Mouse (Mus musculus): ENCODE results near the gene Oma1. TPM values are rescaled to one million over a fixed set of nuclear protein-coding genes. Genes with fewer than 3 reads are reported as not detected.

Oma1 gene
- polyA plus RNA-seq, 1 experiment from 2014 or later: 12.8 TPM

- H3K27ac ChIP-seq (ENCODE audit: low read depth, low read length): no peak overlapping the region
- H3K36me3 ChIP-seq (ENCODE audit: control insufficient read depth, insufficient read depth, low read length): no peaks in the 10 kb centered on the region
- no peak overlapping the region for H3K4me3 ChIP-seq (ENCODE audit: low read depth, low read length)
- no peak for ATAC-seq (ENCODE audit: low FRiP score)
- no peak overlapping the region for H3K4me2 ChIP-seq (replicated peaks; ENCODE audit: low read depth, low read length)
- 91% methylated on average over 1 of the region's 1 CpGs for WGBS
- H3K4me1 ChIP-seq (replicated peaks; ENCODE audit: control insufficient read depth, insufficient read depth, low read length): no peaks in the 10 kb centered on the region
- no peak for DNase-seq (ENCODE audit: low spot score)
- H3K9me3 ChIP-seq (ENCODE audit: control insufficient read depth, low read length): no peaks in the 10 kb centered on the region
- no peak overlapping the region for H3K9ac ChIP-seq (ENCODE audit: low read depth, low read length)
- no peaks in the 10 kb centered on the region for H3K27me3 ChIP-seq (ENCODE audit: control insufficient read depth, insufficient read depth, low read length)
Observed at GRCm38 (mm10) chr4:103303851-103304250, 9.8 kb upstream of the Oma1 start.

- Histone ChIP-seq H3K4me3 (ENCODE audit: low read depth, low read length) (peak overlapping the region; percentile 60), H3K9me3 (ENCODE audit: control insufficient read depth, low read length) (no peaks in the 10 kb centered on the region), H3K27ac (ENCODE audit: low read depth, low read length) (no peak overlapping the region), H3K4me2 (replicated peaks; ENCODE audit: low read depth, low read length) (peak overlapping the region; percentile 45), H3K4me1 (replicated peaks; ENCODE audit: control insufficient read depth, insufficient read depth, low read length) (peaks cover 3% of the 10 kb centered on the region; the same call in 1 of the 2 replicates), H3K27me3 (ENCODE audit: control insufficient read depth, insufficient read depth, low read length) (no peaks in the 10 kb centered on the region), H3K36me3 (ENCODE audit: control insufficient read depth, insufficient read depth, low read length) (no peaks in the 10 kb centered on the region), H3K9ac (ENCODE audit: low read depth, low read length) (no peak overlapping the region)
- ATAC-seq (ENCODE audit: low FRiP score): no peak
- 53% methylated on average over 3 of the region's 3 CpGs for WGBS
- peak; percentile 3 for DNase-seq (ENCODE audit: low spot score)
Observed at GRCm38 (mm10) chr4:103314526-103314910, 906 bp downstream of the Oma1 start.

GRCm38 (mm10) chr4:103315861-103316260, 2.2 kb downstream of the Oma1 start:
- ATAC-seq (ENCODE audit: low FRiP score) (no peak), DNase-seq (ENCODE audit: low spot score) (no peak)
- WGBS: 92% methylated on average over 4 of the region's 4 CpGs
- H3K4me3 ChIP-seq (ENCODE audit: low read depth, low read length): no peak overlapping the region
- H3K4me1 ChIP-seq (replicated peaks; ENCODE audit: control insufficient read depth, insufficient read depth, low read length): peaks cover 3% of the 10 kb centered on the region; the same call in 1 of the 2 replicates
- H3K9ac ChIP-seq (ENCODE audit: low read depth, low read length): no peak overlapping the region
- H3K27me3 ChIP-seq (ENCODE audit: control insufficient read depth, insufficient read depth, low read length): no peaks in the 10 kb centered on the region
- H3K4me2 ChIP-seq (replicated peaks; ENCODE audit: low read depth, low read length): no peak overlapping the region
- no peaks in the 10 kb centered on the region for H3K9me3 ChIP-seq (ENCODE audit: control insufficient read depth, low read length)
- no peaks in the 10 kb centered on the region for H3K36me3 ChIP-seq (ENCODE audit: control insufficient read depth, insufficient read depth, low read length)
- H3K27ac ChIP-seq (ENCODE audit: low read depth, low read length): no peak overlapping the region

GRCm38 (mm10) chr4:103321461-103321860, 7.8 kb downstream of the Oma1 start:
- 89% methylated on average over 6 of the region's 6 CpGs for WGBS
- Histone ChIP-seq H3K36me3 (ENCODE audit: control insufficient read depth, insufficient read depth, low read length) (no peaks in the 10 kb centered on the region), H3K9ac (ENCODE audit: low read depth, low read length) (no peak overlapping the region), H3K27me3 (ENCODE audit: control insufficient read depth, insufficient read depth, low read length) (no peaks in the 10 kb centered on the region), H3K27ac (ENCODE audit: low read depth, low read length) (no peak overlapping the region), H3K4me1 (replicated peaks; ENCODE audit: control insufficient read depth, insufficient read depth, low read length) (no peaks in the 10 kb centered on the region), H3K4me3 (ENCODE audit: low read depth, low read length) (no peak overlapping the region), H3K4me2 (replicated peaks; ENCODE audit: low read depth, low read length) (no peak overlapping the region), H3K9me3 (ENCODE audit: control insufficient read depth, low read length) (no peaks in the 10 kb centered on the region)
- no peak for DNase-seq (ENCODE audit: low spot score)
- ATAC-seq (ENCODE audit: low FRiP score): no peak

GRCm38 (mm10) chr4:103324688-103325451, 11.3 kb downstream of the Oma1 start:
- ATAC-seq (ENCODE audit: low FRiP score) (peak; percentile 84), DNase-seq (ENCODE audit: low spot score) (peak; percentile 44)
- Histone ChIP-seq H3K27me3 (ENCODE audit: control insufficient read depth, insufficient read depth, low read length) (no peaks in the 10 kb centered on the region), H3K4me1 (replicated peaks; ENCODE audit: control insufficient read depth, insufficient read depth, low read length) (no peaks in the 10 kb centered on the region), H3K36me3 (ENCODE audit: control insufficient read depth, insufficient read depth, low read length) (no peaks in the 10 kb centered on the region), H3K9ac (ENCODE audit: low read depth, low read length) (no peak overlapping the region), H3K9me3 (ENCODE audit: control insufficient read depth, low read length) (no peaks in the 10 kb centered on the region), H3K27ac (ENCODE audit: low read depth, low read length) (no peak overlapping the region), H3K4me3 (ENCODE audit: low read depth, low read length) (no peak overlapping the region), H3K4me2 (replicated peaks; ENCODE audit: low read depth, low read length) (peak overlapping the region; percentile 1)
- WGBS: 31% methylated on average over 17 of the region's 17 CpGs

DNA sequence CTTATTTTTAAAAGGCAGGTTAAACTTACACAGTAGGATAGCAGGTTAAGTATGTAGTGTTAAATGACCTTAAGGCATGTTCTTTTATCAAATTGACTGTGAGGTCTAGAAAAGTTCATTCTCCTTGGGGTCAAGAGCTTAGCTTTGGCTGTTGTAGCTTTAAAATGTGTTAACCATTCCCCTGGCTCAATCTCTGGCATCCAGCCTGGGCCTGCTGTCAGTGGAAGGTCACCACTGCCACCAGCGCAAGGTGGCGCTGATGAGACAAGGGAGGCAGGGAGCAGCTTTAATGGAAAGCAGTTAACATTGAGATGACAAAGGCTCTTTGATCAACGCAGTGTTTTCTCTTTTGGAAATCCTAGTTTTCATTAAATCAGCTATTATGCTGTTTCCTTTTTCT, 13.4 kb downstream of the Oma1 start:
- ATAC-seq (ENCODE audit: low FRiP score) (no peak), DNase-seq (ENCODE audit: low spot score) (no peak)
- Histone ChIP-seq H3K9ac (ENCODE audit: low read depth, low read length) (no peak overlapping the region), H3K4me1 (replicated peaks; ENCODE audit: control insufficient read depth, insufficient read depth, low read length) (no peaks in the 10 kb centered on the region), H3K9me3 (ENCODE audit: control insufficient read depth, low read length) (no peaks in the 10 kb centered on the region), H3K27ac (ENCODE audit: low read depth, low read length) (no peak overlapping the region), H3K36me3 (ENCODE audit: control insufficient read depth, insufficient read depth, low read length) (no peaks in the 10 kb centered on the region), H3K27me3 (ENCODE audit: control insufficient read depth, insufficient read depth, low read length) (no peaks in the 10 kb centered on the region), H3K4me2 (replicated peaks; ENCODE audit: low read depth, low read length) (no peak overlapping the region), H3K4me3 (ENCODE audit: low read depth, low read length) (no peak overlapping the region)
- WGBS: 85% methylated on average over 3 of the region's 3 CpGs

- DNase-seq (ENCODE audit: low spot score): no peak
- Histone ChIP-seq H3K27me3 (ENCODE audit: control insufficient read depth, insufficient read depth, low read length) (no peaks in the 10 kb centered on the region), H3K9ac (ENCODE audit: low read depth, low read length) (no peak overlapping the region), H3K9me3 (ENCODE audit: control insufficient read depth, low read length) (no peaks in the 10 kb centered on the region), H3K4me1 (replicated peaks; ENCODE audit: control insufficient read depth, insufficient read depth, low read length) (no peaks in the 10 kb centered on the region), H3K4me2 (replicated peaks; ENCODE audit: low read depth, low read length) (no peak overlapping the region), H3K4me3 (ENCODE audit: low read depth, low read length) (no peak overlapping the region), H3K36me3 (ENCODE audit: control insufficient read depth, insufficient read depth, low read length) (no peaks in the 10 kb centered on the region), H3K27ac (ENCODE audit: low read depth, low read length) (no peak overlapping the region)
- WGBS: 53% methylated on average over 6 of the region's 6 CpGs
- ATAC-seq (ENCODE audit: low FRiP score): no peak
Observed at GRCm38 (mm10) chr4:103329348-103329747, 15.7 kb downstream of the Oma1 start.

DNA sequence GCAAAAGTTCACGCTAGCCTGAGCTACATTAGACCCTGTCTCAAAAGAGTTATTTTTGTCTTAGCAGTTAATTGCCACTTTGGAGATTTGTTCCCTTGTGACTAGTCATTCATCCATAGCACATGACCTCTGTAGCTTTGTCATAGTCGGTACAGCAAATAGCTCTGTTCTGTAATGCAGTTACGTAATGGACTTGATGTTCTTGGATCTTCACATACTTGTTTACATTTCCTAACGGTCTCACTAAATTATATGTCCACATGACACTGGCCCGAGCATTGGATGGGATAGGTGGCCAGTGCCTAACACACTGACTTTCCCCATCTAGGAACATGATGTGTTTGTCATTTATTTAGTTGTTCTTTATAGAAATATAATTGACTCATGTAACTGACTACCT, 21.5 kb downstream of the Oma1 start:
- DNase-seq (ENCODE audit: low spot score) (no peak), ATAC-seq (ENCODE audit: low FRiP score) (no peak)
- no peaks in the 10 kb centered on the region for H3K4me1 ChIP-seq (replicated peaks; ENCODE audit: control insufficient read depth, insufficient read depth, low read length)
- no peak overlapping the region for H3K4me2 ChIP-seq (replicated peaks; ENCODE audit: low read depth, low read length)
- no peak overlapping the region for H3K27ac ChIP-seq (ENCODE audit: low read depth, low read length)
- no peak overlapping the region for H3K4me3 ChIP-seq (ENCODE audit: low read depth, low read length)
- H3K27me3 ChIP-seq (ENCODE audit: control insufficient read depth, insufficient read depth, low read length): no peaks in the 10 kb centered on the region
- 93% methylated on average over 5 of the region's 5 CpGs for WGBS
- H3K9me3 ChIP-seq (ENCODE audit: control insufficient read depth, low read length): no peaks in the 10 kb centered on the region
- H3K9ac ChIP-seq (ENCODE audit: low read depth, low read length): no peak overlapping the region
- H3K36me3 ChIP-seq (ENCODE audit: control insufficient read depth, insufficient read depth, low read length): no peaks in the 10 kb centered on the region

GRCm38 (mm10) chr4:103340726-103341125, 27.1 kb downstream of the Oma1 start:
- H3K27ac ChIP-seq (ENCODE audit: low read depth, low read length): no peak overlapping the region
- no peaks in the 10 kb centered on the region for H3K36me3 ChIP-seq (ENCODE audit: control insufficient read depth, insufficient read depth, low read length)
- DNase-seq (ENCODE audit: low spot score): no peak
- ATAC-seq (ENCODE audit: low FRiP score): no peak
- no peak overlapping the region for H3K4me3 ChIP-seq (ENCODE audit: low read depth, low read length)
- H3K9me3 ChIP-seq (ENCODE audit: control insufficient read depth, low read length): no peaks in the 10 kb centered on the region
- H3K27me3 ChIP-seq (ENCODE audit: control insufficient read depth, insufficient read depth, low read length): no peaks in the 10 kb centered on the region
- H3K4me2 ChIP-seq (replicated peaks; ENCODE audit: low read depth, low read length): no peak overlapping the region
- 70% methylated on average over 1 of the region's 1 CpGs for WGBS
- H3K4me1 ChIP-seq (replicated peaks; ENCODE audit: control insufficient read depth, insufficient read depth, low read length): no peaks in the 10 kb centered on the region
- no peak overlapping the region for H3K9ac ChIP-seq (ENCODE audit: low read depth, low read length)
